Mouse (Mus musculus) midbrain, postnatal 0 days (tissue): ENCODE results near the gene Cidec. TPM values are rescaled to one million over a fixed set of nuclear protein-coding genes. Genes with fewer than 3 reads are reported as not detected.

ENCODE experiments used
- ATAC-seq: fragments of 200-750 bp; cut with Nextera tagmentation; 2 replicates; pipeline ENCODE4 v1.8.0; 2017; ENCODE audit warnings: moderate number of reproducible peaks, mild to moderate bottlenecking, moderate TSS enrichment, moderate library complexity; ENCODE audit not compliant: low FRiP score
- DNase-seq: peaks from one replicate; pipeline ENCODE4 v3.0.0-alpha.2; 2015; ENCODE audit warnings: low spot score
- H3K27ac ChIP-seq: fragments of 300-500 bp; sonication (generic); 2 replicates; pipeline ENCODE4 v1.5.1; 2014; ENCODE audit warnings: low read depth, mild to moderate bottlenecking, low read length, mixed read lengths
- H3K27me3 ChIP-seq: fragments of 300-500 bp; sonication (generic); 2 replicates; pipeline ENCODE4 v1.6.1; 2014; ENCODE audit warnings: low read length, control low read depth, mixed read lengths; ENCODE audit not compliant: insufficient read depth
- H3K36me3 ChIP-seq: fragments of 300-500 bp; sonication (generic); 2 replicates; pipeline ENCODE4 v1.6.1; 2014; ENCODE audit warnings: low read length, control low read depth, mixed read lengths; ENCODE audit not compliant: insufficient read depth
- H3K4me1 ChIP-seq: fragments of 300-500 bp; sonication (generic); 2 replicates; pipeline ENCODE4 v1.6.1; 2014; ENCODE audit warnings: mild to moderate bottlenecking, control low read depth, antibody characterized with exemption, low read length, mixed read lengths; ENCODE audit not compliant: insufficient read depth
- H3K4me2 ChIP-seq: fragments of 300-500 bp; sonication (generic); 2 replicates; pipeline ENCODE4 v1.6.1; 2014; ENCODE audit warnings: low read depth, mild to moderate bottlenecking, low read length, mixed read lengths; ENCODE audit not compliant: poor library complexity, severe bottlenecking
- H3K4me3 ChIP-seq: fragments of 300-500 bp; sonication (generic); 2 replicates; pipeline ENCODE4 v1.5.1; 2014; ENCODE audit warnings: low read depth, mild to moderate bottlenecking, low read length, moderate library complexity
- H3K9ac ChIP-seq: fragments of 300-500 bp; sonication (generic); replicated peaks from 2 replicates; pipeline ENCODE4 v1.6.1; 2014; ENCODE audit warnings: mild to moderate bottlenecking, low read length, moderate library complexity, mixed read lengths; ENCODE audit not compliant: poor library complexity, severe bottlenecking
- H3K9me3 ChIP-seq: fragments of 300-500 bp; sonication (generic); 2 replicates; pipeline ENCODE4 v1.6.1; 2016; ENCODE audit warnings: low read length, control low read depth
- CTCF ChIP-seq: IDR thresholded peaks from 2 replicates; pipeline ENCODE4 v1.5.1; 2016; ENCODE audit warnings: antibody characterized with exemption, mild to moderate bottlenecking
- WGBS: fragments of 180-500 bp; shearing (Covaris S2); extraction: QIAGEN DNeasy Blood & Tissue Kit; methylation state at CpG from one replicate; pipeline ENCODE4 v1.1.7; 2014; 5-methylcytosine and 5-hydroxymethylcytosine counted together
- polyA plus RNA-seq: library from polyadenylated mRNA; unstranded; fragments of >200 nt; fragmentation: Nextera tagmentation; extraction: Ambion mirVana; gene quantifications from 2 replicates; pipeline ENCODE4 v1.2.1, GENCODE M21; 2015
- total RNA-seq: library from RNA; depleted of rRNA; stranded (reverse); fragments of >200 nt; gene quantifications from 2 replicates; pipeline ENCODE4 v1.2.3, GENCODE M21; 2014

The Cidec gene
- total and polyA plus RNA-seq, 2 experiments from 2014 or later: 0.09 TPM; not detected in 1

- no peaks in the 10 kb centered on the region for H3K27me3 ChIP-seq
- H3K9ac ChIP-seq: peak within 1 kb of the TSS; percentile 95
- ATAC-seq (peak; percentile 95), DNase-seq (peak; percentile 97)
- no peaks in the 10 kb centered on the region for H3K9me3 ChIP-seq
- peaks cover 5% of the 10 kb centered on the region for H3K36me3 ChIP-seq
- peak within 1 kb of the TSS; percentile 92 for H3K4me2 ChIP-seq
- H3K4me3 ChIP-seq: peak within 1 kb of the TSS; percentile 94
- H3K27ac ChIP-seq: peak within 1 kb of the TSS; percentile 77
- H3K4me1 ChIP-seq: peaks cover 6% of the 10 kb centered on the region; the same call in 1 of the 2 replicates
- WGBS: 1% methylated on average over 35 of the region's 45 CpGs
- 0 out of 2 replicates have a peak, but pooled peaks have one; percentile 1 for TF ChIP-seq CTCF
Measured at GRCm38 (mm10) chr6:113442442-113443090, 7.0 kb upstream of the Cidec start, which contains the start of gene Jagn1. Gene Jagn1 (plus strand): TSS chr6:113442569.

GRCm38 (mm10) chr6:113442087-113442441 lies 6.5 kb upstream of the Cidec start:
- TF ChIP-seq CTCF: no peak
- WGBS: 39% methylated on average over 9 of the region's 9 CpGs
- DNase-seq (no peak), ATAC-seq (peak; percentile 24; the same call in 1 of the 2 replicates)
- Histone ChIP-seq H3K4me1 (peaks cover 6% of the 10 kb centered on the region; the same call in 1 of the 2 replicates), H3K36me3 (peaks cover under 1% of the 10 kb centered on the region), H3K27me3 (no peaks in the 10 kb centered on the region), H3K27ac (peak overlapping the region; percentile 77), H3K9ac (peak overlapping the region; percentile 95), H3K4me3 (peak overlapping the region; percentile 94), H3K4me2 (peak overlapping the region; percentile 92), H3K9me3 (no peaks in the 10 kb centered on the region)

GRCm38 (mm10) chr6:113441147-113441680 lies 5.7 kb upstream of the Cidec start:
- DNase-seq (peak; percentile 88), ATAC-seq (no peak)
- no peaks in the 10 kb centered on the region for H3K36me3 ChIP-seq
- H3K27me3 ChIP-seq: no peaks in the 10 kb centered on the region
- no peaks in the 10 kb centered on the region for H3K9me3 ChIP-seq
- H3K27ac ChIP-seq: no peak overlapping the region
- no peak overlapping the region for H3K4me3 ChIP-seq
- H3K4me1 ChIP-seq: peaks cover 6% of the 10 kb centered on the region; the same call in 1 of the 2 replicates
- TF ChIP-seq CTCF: peak; percentile 83
- H3K9ac ChIP-seq: no peak overlapping the region
- no peak overlapping the region for H3K4me2 ChIP-seq
- WGBS: 53% methylated on average over 7 of the region's 7 CpGs

- Histone ChIP-seq H3K4me3 (no peak overlapping the region), H3K9ac (no peak overlapping the region), H3K4me2 (no peak overlapping the region), H3K27ac (no peak overlapping the region), H3K9me3 (no peaks in the 10 kb centered on the region), H3K4me1 (peaks cover 6% of the 10 kb centered on the region; the same call in 1 of the 2 replicates), H3K27me3 (0 out of 2 replicates have a peak, but pooled peaks cover 3% of the 10 kb centered on the region), H3K36me3 (no peaks in the 10 kb centered on the region)
- TF ChIP-seq CTCF: no peak
- no peak for DNase-seq
- no peak for ATAC-seq
- 91% methylated on average over 3 of the region's 3 CpGs for WGBS
Measured at GRCm38 (mm10) chr6:113440686-113441085, 5.1 kb upstream of the Cidec start.

GRCm38 (mm10) chr6:113438721-113439430 lies 3.3 kb upstream of the Cidec start:
- 0 out of 2 replicates have a peak, but pooled peaks cover 3% of the 10 kb centered on the region for H3K27me3 ChIP-seq
- no peaks in the 10 kb centered on the region for H3K9me3 ChIP-seq
- no peak overlapping the region for H3K9ac ChIP-seq
- H3K4me3 ChIP-seq: no peak overlapping the region
- H3K4me1 ChIP-seq: peaks cover 6% of the 10 kb centered on the region; the same call in 1 of the 2 replicates
- no peak overlapping the region for H3K27ac ChIP-seq
- DNase-seq (no peak), ATAC-seq (no peak)
- no peaks in the 10 kb centered on the region for H3K36me3 ChIP-seq
- no peak overlapping the region for H3K4me2 ChIP-seq
- no peak for TF ChIP-seq CTCF
- WGBS: 60% methylated on average over 12 of the region's 12 CpGs
